Mouse (Mus musculus): ENCODE measurements around the gene Nr2e3.

DNA sequence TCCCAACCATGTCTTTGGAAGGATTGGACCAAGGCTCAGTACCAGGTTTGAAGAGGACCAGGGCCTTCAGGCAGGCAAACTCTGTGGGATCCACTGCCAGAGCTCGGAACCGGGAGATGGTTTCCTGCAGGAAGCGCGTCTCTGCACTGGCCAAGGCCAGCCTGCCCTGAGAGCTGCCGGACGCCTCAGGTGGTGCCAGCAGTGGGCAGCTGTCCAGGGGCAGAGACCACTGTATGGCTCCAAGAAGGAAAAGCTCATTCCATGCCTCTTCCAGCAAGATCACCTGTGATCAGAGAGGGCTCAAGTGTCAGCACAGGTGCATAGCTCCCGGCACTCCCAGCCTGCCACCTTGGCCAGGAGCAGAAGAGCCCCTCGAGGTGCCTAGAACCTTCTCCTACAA lies 13.2 kb downstream of the Nr2e3 start:
- no peak for TF ChIP-seq POLR2A (IDR thresholded peaks at IDR 0.05; ENCODE audit: insufficient read depth, low read depth, low read length)
- TF ChIP-seq CTCF (IDR thresholded peaks at IDR 0.05; ENCODE audit: insufficient read depth, low read depth, low read length) = no peak

All from olfactory bulb, adult 2 months (tissue).